Mouse (Mus musculus): ENCODE data around the gene Rangrf. TPM values are rescaled to one million over a fixed set of nuclear protein-coding genes. Genes with fewer than 3 reads are reported as not detected.
"Not testable (repeated sequence)": the region's sequence is repeated elsewhere in the genome, so short reads cannot be mapped to it uniquely, and the experiment has no call there.

Gene Rangrf
- polyA plus RNA-seq, 1 experiment from 2014 or later, result 57.8 TPM

- not testable (repeated sequence) for H3K36me3 ChIP-seq (replicated peaks); H3K27ac ChIP-seq; H3K9me3 ChIP-seq
- H3K27me3 ChIP-seq, result peaks cover 11% of the 10 kb centered on the region; the same call in 1 of the 2 replicates
- H3K4me2 ChIP-seq, result peak overlapping the region; percentile 62
- peak overlapping the region; percentile 43 for H3K4me3 ChIP-seq (replicated peaks)
- ATAC-seq (ENCODE audit: low FRiP score), result peak; percentile 93
- WGBS, result under 1% methylated on average over 38 of the region's 38 CpGs
- peak overlapping the region; percentile 54 for H3K9ac ChIP-seq
- H3K4me1 ChIP-seq, result peaks cover 13% of the 10 kb centered on the region
Measured at GRCm38 (mm10) chr11:68973250-68974058, 1.5 kb downstream of the Rangrf start.

- Histone ChIP-seq H3K27ac (no peak overlapping the region), H3K9ac (no peak overlapping the region), H3K4me1 (peaks cover 23% of the 10 kb centered on the region), H3K4me3 (replicated peaks) (no peak overlapping the region), H3K9me3 (no peaks in the 10 kb centered on the region), H3K27me3 (peaks cover 8% of the 10 kb centered on the region), H3K36me3 (replicated peaks) (no peaks in the 10 kb centered on the region), H3K4me2 (no peak overlapping the region)
- 75% methylated on average over 4 of the region's 4 CpGs for WGBS
- no peak for ATAC-seq (ENCODE audit: low FRiP score)
Measured at GRCm38 (mm10) chr11:68970232-68970631, 4.8 kb downstream of the Rangrf start.

- Histone ChIP-seq H3K4me3 (replicated peaks) (peak overlapping the region; percentile 60; the same call in 1 of the 2 replicates), H3K27me3 (peaks cover 8% of the 10 kb centered on the region), H3K36me3 (replicated peaks) (no peaks in the 10 kb centered on the region), H3K4me2 (peak overlapping the region; percentile 92; the same call in 1 of the 2 replicates), H3K9me3 (no peaks in the 10 kb centered on the region), H3K9ac (no peak overlapping the region), H3K27ac (no peak overlapping the region), H3K4me1 (peaks cover 20% of the 10 kb centered on the region)
- no peak for ATAC-seq (ENCODE audit: low FRiP score)
- WGBS, result 83% methylated on average over 11 of the region's 11 CpGs
Measured at GRCm38 (mm10) chr11:68968752-68969151, 6.2 kb downstream of the Rangrf start.

- peak within 1 kb of the TSS; percentile 92 for H3K4me2 ChIP-seq
- no peak within 1 kb of the TSS for H3K27ac ChIP-seq
- peak within 1 kb of the TSS; percentile 66 for H3K9ac ChIP-seq
- H3K4me3 ChIP-seq (replicated peaks), result peak within 1 kb of the TSS; percentile 60
- H3K9me3 ChIP-seq, result no peaks in the 10 kb centered on the region
- H3K36me3 ChIP-seq (replicated peaks), result no peaks in the 10 kb centered on the region
- peak; percentile 96 for ATAC-seq (ENCODE audit: low FRiP score)
- H3K4me1 ChIP-seq, result peaks cover 13% of the 10 kb centered on the region
- peaks cover 16% of the 10 kb centered on the region for H3K27me3 ChIP-seq
- under 1% methylated on average over 50 of the region's 50 CpGs for WGBS
Measured at GRCm38 (mm10) chr11:68967337-68968282, 7.4 kb downstream of the Rangrf start, which contains the start of gene Slc25a35. Gene Slc25a35, plus strand, starts transcription at chr11:68968131.

- no peak overlapping the region for H3K27ac ChIP-seq
- H3K4me1 ChIP-seq, result peaks cover 13% of the 10 kb centered on the region
- H3K9ac ChIP-seq, result no peak overlapping the region
- H3K9me3 ChIP-seq, result no peaks in the 10 kb centered on the region
- H3K27me3 ChIP-seq, result peaks cover 16% of the 10 kb centered on the region
- H3K36me3 ChIP-seq (replicated peaks), result no peaks in the 10 kb centered on the region
- 51% methylated on average over 1 of the region's 1 CpGs for WGBS
- no peak overlapping the region for H3K4me3 ChIP-seq (replicated peaks)
- H3K4me2 ChIP-seq, result no peak overlapping the region
- no peak for ATAC-seq (ENCODE audit: low FRiP score)
Measured at GRCm38 (mm10) chr11:68966554-68966953, 8.4 kb downstream of the Rangrf start.

- Histone ChIP-seq H3K4me3 (replicated peaks) (no peak overlapping the region), H3K4me1 (peaks cover 13% of the 10 kb centered on the region), H3K27me3 (peaks cover 16% of the 10 kb centered on the region), H3K9me3 (no peaks in the 10 kb centered on the region), H3K27ac (no peak overlapping the region), H3K36me3 (replicated peaks) (no peaks in the 10 kb centered on the region), H3K9ac (no peak overlapping the region), H3K4me2 (no peak overlapping the region)
- WGBS, result 31% methylated on average over 3 of the region's 3 CpGs
- no peak for ATAC-seq (ENCODE audit: low FRiP score)
Measured at GRCm38 (mm10) chr11:68965845-68966244, 9.1 kb downstream of the Rangrf start.

GRCm38 (mm10) chr11:68965050-68965449 is 9.9 kb downstream of the Rangrf start:
- Histone ChIP-seq H3K4me3 (replicated peaks) (no peak overlapping the region), H3K9ac (no peak overlapping the region), H3K27me3 (peaks cover 16% of the 10 kb centered on the region), H3K9me3 (no peaks in the 10 kb centered on the region), H3K4me2 (no peak overlapping the region), H3K27ac (no peak overlapping the region), H3K4me1 (peaks cover 13% of the 10 kb centered on the region), H3K36me3 (replicated peaks) (no peaks in the 10 kb centered on the region)
- ATAC-seq (ENCODE audit: low FRiP score), result no peak

- no peak overlapping the region for H3K4me3 ChIP-seq (replicated peaks)
- ATAC-seq (ENCODE audit: low FRiP score), result no peak
- H3K36me3 ChIP-seq (replicated peaks), result no peaks in the 10 kb centered on the region
- peaks cover 11% of the 10 kb centered on the region for H3K27me3 ChIP-seq
- H3K27ac ChIP-seq, result no peak overlapping the region
- H3K4me1 ChIP-seq, result peaks cover 10% of the 10 kb centered on the region
- no peak overlapping the region for H3K4me2 ChIP-seq
- 79% methylated on average over 2 of the region's 2 CpGs for WGBS
- H3K9ac ChIP-seq, result no peak overlapping the region
- H3K9me3 ChIP-seq, result no peaks in the 10 kb centered on the region
Measured at GRCm38 (mm10) chr11:68963405-68963804, 11.6 kb downstream of the Rangrf start.

GRCm38 (mm10) chr11:68962159-68962558 is 12.8 kb downstream of the Rangrf start:
- H3K4me3 ChIP-seq (replicated peaks), result not testable (repeated sequence)
- WGBS, result 25% methylated on average over 11 of the region's 11 CpGs

GRCm38 (mm10) chr11:68961596-68961995 is 13.4 kb downstream of the Rangrf start:
- Histone ChIP-seq H3K4me3 (replicated peaks) (no peak overlapping the region), H3K4me1 (no peaks in the 10 kb centered on the region), H3K27me3 (peaks cover 18% of the 10 kb centered on the region), H3K4me2 (no peak overlapping the region), H3K27ac (no peak overlapping the region), H3K9ac (no peak overlapping the region), H3K9me3 (no peaks in the 10 kb centered on the region), H3K36me3 (replicated peaks) (no peaks in the 10 kb centered on the region)
- WGBS, result 83% methylated on average over 3 of the region's 3 CpGs
- ATAC-seq (ENCODE audit: low FRiP score), result no peak

More at GRCm38 (mm10) chr11:68962159-68962558, 12.8 kb downstream of the Rangrf start:
- not testable (repeated sequence) for ATAC-seq (ENCODE audit: low FRiP score); H3K27ac ChIP-seq; H3K9ac ChIP-seq; H3K9me3 ChIP-seq; H3K4me2 ChIP-seq; H3K36me3 ChIP-seq (replicated peaks); H3K4me1 ChIP-seq
- peaks cover 16% of the 10 kb centered on the region for H3K27me3 ChIP-seq

GRCm38 (mm10) chr11:68957971-68958370 is 17.0 kb downstream of the Rangrf start:
- H3K4me2 ChIP-seq, result no peak overlapping the region
- H3K27ac ChIP-seq, result no peak overlapping the region
- H3K9me3 ChIP-seq, result no peaks in the 10 kb centered on the region
- no peak for ATAC-seq (ENCODE audit: low FRiP score)
- peaks cover 21% of the 10 kb centered on the region for H3K4me1 ChIP-seq
- H3K36me3 ChIP-seq (replicated peaks), result no peaks in the 10 kb centered on the region
- H3K27me3 ChIP-seq, result peaks cover 47% of the 10 kb centered on the region
- no peak overlapping the region for H3K4me3 ChIP-seq (replicated peaks)
- WGBS, result 82% methylated on average over 1 of the region's 1 CpGs
- no peak overlapping the region for H3K9ac ChIP-seq

GRCm38 (mm10) chr11:68957308-68957707 is 17.7 kb downstream of the Rangrf start, which contains the start of gene Arhgef15:
Gene Arhgef15, minus strand, starts transcription at chr11:68957480.
- Histone ChIP-seq H3K36me3 (replicated peaks) (no peaks in the 10 kb centered on the region), H3K27ac (no peak within 1 kb of the TSS), H3K4me3 (replicated peaks) (no peak within 1 kb of the TSS), H3K4me2 (no peak within 1 kb of the TSS), H3K4me1 (peaks cover 21% of the 10 kb centered on the region), H3K9ac (peak within 1 kb of the TSS; percentile 13; the same call in 1 of the 2 replicates), H3K9me3 (no peaks in the 10 kb centered on the region), H3K27me3 (peaks cover 51% of the 10 kb centered on the region)
- 34% methylated on average over 8 of the region's 8 CpGs for WGBS
- no peak for ATAC-seq (ENCODE audit: low FRiP score)
